In the genomic region with DNA sequence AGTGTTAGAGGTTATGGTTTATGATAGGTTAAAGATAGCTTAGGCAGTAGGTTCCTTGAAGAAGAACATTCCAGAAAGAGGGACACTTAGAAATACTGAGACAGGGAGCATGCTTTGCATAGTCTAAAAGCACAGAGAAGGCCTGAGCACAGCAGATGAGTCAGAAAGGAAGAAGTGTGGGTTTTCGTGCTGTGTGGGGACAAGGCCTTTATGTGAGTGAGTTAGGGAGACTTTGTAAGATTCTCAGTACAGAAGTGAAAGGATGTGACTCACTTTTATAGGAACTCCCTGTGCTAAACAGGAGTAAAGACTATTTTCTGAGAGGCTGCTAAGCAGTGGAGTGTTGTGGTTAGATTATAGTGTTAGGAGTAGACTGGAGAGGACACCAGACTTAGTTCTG, we compare ENCODE assay signal across 8 mouse cellular contexts. TPM values are rescaled to one million over a fixed set of nuclear protein-coding genes. Genes with fewer than 3 reads are reported as not detected.
DNase-seq lines count a peak whose midpoint lies in the region; ATAC-seq lines count a peak whose summit lies in the region.

No protein-coding gene starts in this region.

- H3K4me1 ChIP-seq in forebrain, embryonic 11.5 days (replicated peaks; ENCODE audit: control insufficient read depth, insufficient read depth, low read length): no peaks in the 10 kb centered on the region
- peaks cover 7% of the 10 kb centered on the region for H3K4me1 ChIP-seq in intestine, embryonic 16.5 days (ENCODE audit: control insufficient read depth, insufficient read depth, low read length)
- H3K4me1 ChIP-seq in midbrain, embryonic 14.5 days (ENCODE audit: control insufficient read depth, insufficient read depth, low read length): no peaks in the 10 kb centered on the region

- no peak for ATAC-seq in forebrain, embryonic 11.5 days (replicated peaks; ENCODE audit: low FRiP score)
- ATAC-seq in intestine, embryonic 16.5 days: no peak
- no peak for ATAC-seq in midbrain, embryonic 14.5 days (ENCODE audit: low FRiP score, low TSS enrichment)

- H3K9me3 ChIP-seq in forebrain, embryonic 11.5 days (ENCODE audit: control insufficient read depth, low read length): no peaks in the 10 kb centered on the region
- H3K9me3 ChIP-seq in intestine, embryonic 16.5 days (ENCODE audit: control insufficient read depth, low read length): no peaks in the 10 kb centered on the region
- no peaks in the 10 kb centered on the region for H3K9me3 ChIP-seq in midbrain, embryonic 14.5 days (ENCODE audit: control insufficient read depth, low read length)

- H3K4me3 ChIP-seq in forebrain, embryonic 11.5 days (ENCODE audit: low read depth, low read length): peak overlapping the region; percentile 85
- H3K4me3 ChIP-seq in intestine, embryonic 16.5 days (ENCODE audit: low read length): no peak overlapping the region; the same call in 1 of the 2 replicates
- H3K4me3 ChIP-seq in midbrain, embryonic 14.5 days (replicated peaks; ENCODE audit: low read depth, low read length): no peak overlapping the region

- H3K4me2 ChIP-seq in forebrain, embryonic 11.5 days (ENCODE audit: low read depth, low read length, severe bottlenecking): peak overlapping the region; percentile 70; the same call in 1 of the 2 replicates
- peak overlapping the region; percentile 80 for H3K4me2 ChIP-seq in intestine, embryonic 16.5 days (ENCODE audit: low read depth, low read length)
- H3K4me2 ChIP-seq in midbrain, embryonic 14.5 days (ENCODE audit: low read length): peak overlapping the region; percentile 67

- DNase-seq in heart, adult 11 months: peak; percentile 86
- DNase-seq in heart, postnatal 4 days: no peak
- peak; percentile 19 for DNase-seq in thymus, postnatal 14 days
- no peak for DNase-seq in thymus, adult 18-20 months
- no peak for DNase-seq in forebrain, embryonic 11.5 days (ENCODE audit: low spot score)
- DNase-seq in midbrain, embryonic 14.5 days: no peak
- no peak for DNase-seq in ovary, postnatal 14 days (ENCODE audit: low spot score)

- no peak overlapping the region for H3K27ac ChIP-seq in forebrain, embryonic 11.5 days (ENCODE audit: low read depth, low read length)
- H3K27ac ChIP-seq in intestine, embryonic 16.5 days (ENCODE audit: low read length): peak overlapping the region; percentile 43; the same call in 1 of the 2 replicates
- no peak overlapping the region for H3K27ac ChIP-seq in midbrain, embryonic 14.5 days (replicated peaks; ENCODE audit: low read depth, low read length)

- no peaks in the 10 kb centered on the region for H3K36me3 ChIP-seq in forebrain, embryonic 11.5 days (ENCODE audit: control insufficient read depth, insufficient read depth, low read length)
- H3K36me3 ChIP-seq in intestine, embryonic 16.5 days (ENCODE audit: control insufficient read depth, insufficient read depth, low read length): no peaks in the 10 kb centered on the region
- no peaks in the 10 kb centered on the region for H3K36me3 ChIP-seq in midbrain, embryonic 14.5 days (ENCODE audit: control insufficient read depth, insufficient read depth, low read length)

- no peaks in the 10 kb centered on the region for H3K27me3 ChIP-seq in forebrain, embryonic 11.5 days (ENCODE audit: control insufficient read depth, insufficient read depth, low read length)
- H3K27me3 ChIP-seq in intestine, embryonic 16.5 days (replicated peaks; ENCODE audit: control insufficient read depth, insufficient read depth, low read length): no peaks in the 10 kb centered on the region
- no peaks in the 10 kb centered on the region for H3K27me3 ChIP-seq in midbrain, embryonic 14.5 days (ENCODE audit: control insufficient read depth, insufficient read depth, low read length)

- H3K9ac ChIP-seq in forebrain, embryonic 11.5 days (ENCODE audit: low read length): peak overlapping the region; percentile 9; the same call in 1 of the 2 replicates
- H3K9ac ChIP-seq in intestine, embryonic 16.5 days (ENCODE audit: low read depth, low read length): peak overlapping the region; percentile 27; the same call in 1 of the 2 replicates
- no peak overlapping the region for H3K9ac ChIP-seq in midbrain, embryonic 14.5 days (replicated peaks; ENCODE audit: low read length)

- 51% methylated on average over 1 of the region's 1 CpGs for WGBS in forebrain, embryonic 11.5 days
- 21% methylated on average over 1 of the region's 1 CpGs for WGBS in intestine, embryonic 16.5 days
- WGBS in midbrain, embryonic 14.5 days: 28% methylated on average over 1 of the region's 1 CpGs

RNA-seq across cellular contexts. Expression of a gene that starts 0.9 kb away (rescaled TPM):
- 1 to 10 TPM; 1.6 to 2.0 TPM for total RNA-seq in heart, postnatal 4 days (2021)
- 0.84 and 2.5 TPM in 2 replicates for polyA plus RNA-seq in forebrain, embryonic 11.5 days (2014; fragmentation: Nextera tagmentation; extraction: Ambion mirVana)
- polyA plus RNA-seq in intestine, embryonic 16.5 days (2015; fragmentation: Nextera tagmentation; extraction: Ambion mirVana): 1.1 and 1.9 TPM in 2 replicates
- 0.86 and 1.8 TPM in 2 replicates for polyA plus RNA-seq in midbrain, embryonic 14.5 days (2014; fragmentation: Nextera tagmentation; extraction: Ambion mirVana)

RNA-seq across cellular contexts. Expression of a gene that starts 1.0 kb away (rescaled TPM):
- total RNA-seq in heart, postnatal 4 days (2021): 1 to 10 TPM; 2.2 to 2.7 TPM
- polyA plus RNA-seq in forebrain, embryonic 11.5 days (2014; fragmentation: Nextera tagmentation; extraction: Ambion mirVana): 8.8 and 9.3 TPM in 2 replicates
- polyA plus RNA-seq in intestine, embryonic 16.5 days (2015; fragmentation: Nextera tagmentation; extraction: Ambion mirVana): 3.9 and 4.3 TPM in 2 replicates
- 3.9 and 7.0 TPM in 2 replicates for polyA plus RNA-seq in midbrain, embryonic 14.5 days (2014; fragmentation: Nextera tagmentation; extraction: Ambion mirVana)

RNA-seq across cellular contexts. Expression of a gene that starts 34.8 kb away (rescaled TPM):
- 1 to 10 TPM; 3.2 to 3.5 TPM for total RNA-seq in heart, postnatal 4 days (2021)
- 0.83 and 1.1 TPM in 2 replicates for polyA plus RNA-seq in forebrain, embryonic 11.5 days (2014; fragmentation: Nextera tagmentation; extraction: Ambion mirVana)
- polyA plus RNA-seq in intestine, embryonic 16.5 days (2015; fragmentation: Nextera tagmentation; extraction: Ambion mirVana): 2.1 and 2.5 TPM in 2 replicates
- 0.53 and 0.66 TPM in 2 replicates for polyA plus RNA-seq in midbrain, embryonic 14.5 days (2014; fragmentation: Nextera tagmentation; extraction: Ambion mirVana)

Comparison
In these comparisons a context has a peak if more than half of its experiments do, and no peak if none do; other contexts are left out.
1. DNase-seq: peak in heart, adult 11 months (single experiment) and thymus, postnatal 14 days (single experiment); none in heart, postnatal 4 days (single experiment), thymus, adult 18-20 months (0 of 2), forebrain, embryonic 11.5 days (single experiment), midbrain, embryonic 14.5 days (single experiment) and ovary, postnatal 14 days (single experiment).
2. Peak in every context shown above with its lines, with median percentiles within 50 percentile points of each other: H3K4me2 ChIP-seq.